Mouse (Mus musculus) frontal cortex, postnatal 25 days (tissue): ENCODE measurements around the gene Ap1b1.

Source experiments
- DNase-seq, 2 experiments: peaks; one replicate each; pipeline ENCODE4 v3.0.0; 2022; ENCODE audit warnings: low spot score in 2 of 2

Ap1b1 gene

GRCm38 (mm10) chr11:4986695-4987486 is at the start of gene Ap1b1:
TSS of gene Ap1b1 (plus strand) at chr11:4986824.
- peak; percentile 61 to 82 for DNase-seq

DNA sequence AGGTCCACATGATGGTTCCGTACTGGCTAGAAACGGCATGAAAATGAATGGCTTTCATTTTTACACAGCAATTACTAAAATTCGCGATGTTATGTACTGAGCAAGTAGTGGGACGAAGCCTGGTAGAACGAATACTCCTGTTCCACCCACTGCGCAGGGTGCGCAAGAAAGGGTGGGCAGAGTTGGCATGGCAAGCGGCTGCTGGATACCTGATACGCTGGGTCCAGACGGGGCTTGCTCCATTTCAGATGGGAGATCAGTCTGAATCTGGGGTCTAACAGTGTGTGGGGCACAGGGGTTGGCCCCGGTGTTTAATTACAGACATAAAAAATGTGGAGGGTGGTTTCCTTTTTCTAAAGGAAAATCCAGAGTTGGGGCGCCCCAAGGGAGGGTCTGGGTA is 40.1 kb upstream of the Ap1b1 start:
- no peak for DNase-seq

- peak; percentile 71 to 74 for DNase-seq
These were observed 39.4 kb upstream of the Ap1b1 start for GRCm38 (mm10) chr11:4946947-4947812.

DNA sequence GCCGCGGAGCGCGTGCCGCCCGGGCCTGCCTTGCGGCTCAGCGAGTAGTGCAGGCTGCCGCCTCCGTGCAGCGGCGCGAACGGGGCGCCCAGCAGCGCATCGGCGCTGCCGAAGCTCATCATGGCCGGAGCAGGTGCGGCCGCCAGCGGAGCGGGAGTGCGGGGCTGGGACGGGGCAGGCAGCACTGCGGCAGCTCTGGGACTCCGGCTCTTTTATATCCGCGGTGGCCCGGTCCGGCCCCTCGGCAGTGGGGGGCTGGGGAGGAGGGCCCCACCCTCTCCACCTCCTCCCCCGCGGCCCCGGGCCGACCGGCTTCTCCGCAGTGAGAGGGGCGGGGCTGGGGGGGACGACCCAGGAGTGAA is 38.8 kb upstream of the Ap1b1 start, which contains the start of gene Nefh:
Nefh (minus strand) TSS at position 252 of the 362 bp plus-strand sequence.
- DNase-seq = no peak

DNA sequence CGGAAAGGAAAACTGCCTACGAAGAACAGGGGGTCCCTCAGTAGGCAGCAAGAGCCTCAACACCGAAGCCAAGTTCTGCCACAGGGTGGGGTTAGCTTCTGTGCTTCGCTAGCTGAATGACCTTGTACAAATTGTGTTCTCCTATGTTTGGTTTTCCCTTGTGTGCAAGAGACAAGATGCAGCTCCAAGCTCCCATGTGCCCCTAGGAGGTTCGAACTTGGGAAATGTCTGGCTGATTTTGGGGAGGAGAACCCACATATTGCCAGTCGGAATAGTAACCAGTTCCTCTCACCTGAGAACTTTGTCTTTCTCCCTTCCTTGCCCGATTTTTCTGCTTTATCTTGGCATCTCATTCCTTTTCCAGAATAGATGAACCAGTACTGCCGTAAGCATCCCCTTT is 37.8 kb upstream of the Ap1b1 start:
- no peak for DNase-seq

GRCm38 (mm10) chr11:4949256-4950044 is 37.2 kb upstream of the Ap1b1 start:
- no peak for DNase-seq

GRCm38 (mm10) chr11:4953401-4953800 is 33.2 kb upstream of the Ap1b1 start:
- no peak for DNase-seq

DNA sequence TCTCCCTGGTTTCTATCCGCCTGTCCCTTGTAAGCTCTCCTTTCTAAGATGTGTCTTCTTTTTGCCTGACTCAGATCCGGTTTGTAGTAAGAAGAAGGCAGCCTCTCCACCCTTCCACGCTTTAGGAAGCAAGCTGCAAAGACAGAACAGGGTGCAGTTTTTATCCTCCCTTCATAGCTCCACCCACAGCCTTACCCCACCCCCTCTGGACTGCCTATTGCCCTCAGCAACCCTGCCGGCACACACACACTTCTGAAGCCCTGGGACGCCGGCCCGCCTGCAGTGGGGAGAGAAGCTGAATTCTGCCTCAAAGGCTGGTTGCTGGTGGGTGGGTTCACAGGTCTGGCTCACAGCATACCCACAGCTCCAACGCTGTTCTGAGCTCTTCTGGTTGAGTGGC is 32.7 kb upstream of the Ap1b1 start:
- DNase-seq = peak in 1 of 2 experiments; percentile 39

DNA sequence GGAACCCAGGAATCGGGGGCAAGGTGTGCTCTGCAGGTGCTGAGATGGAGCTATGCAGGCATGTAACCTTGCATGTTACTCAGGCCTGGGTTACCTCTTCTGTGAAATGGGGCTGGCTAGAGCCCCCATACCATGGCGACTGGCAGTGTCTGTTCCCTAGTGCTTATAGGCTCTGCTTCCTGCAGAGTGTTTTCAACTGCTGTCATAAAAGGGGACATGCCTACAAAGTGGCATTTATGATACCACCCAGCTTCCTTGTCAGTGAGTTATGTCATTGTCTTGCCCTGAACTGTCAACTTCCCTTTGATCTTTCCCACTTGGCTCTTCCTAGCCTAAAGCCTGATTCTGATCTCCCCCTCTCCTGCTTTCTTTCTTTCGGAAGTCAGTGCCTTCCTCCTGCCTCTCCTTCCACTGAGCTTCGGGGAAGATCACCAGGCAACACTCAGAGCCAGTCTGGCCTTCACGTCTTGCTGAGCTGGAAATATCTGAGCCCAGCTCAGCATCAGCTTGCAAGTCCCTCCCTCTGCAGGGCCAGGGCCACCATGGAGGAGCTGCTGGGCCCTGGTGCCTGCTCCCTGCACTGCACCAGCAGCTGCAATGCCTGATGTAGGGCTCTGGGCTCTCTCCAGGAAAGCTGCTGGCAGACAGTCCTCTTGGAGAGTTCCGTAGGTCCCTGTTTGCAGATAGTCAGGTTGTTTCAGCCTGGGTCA is 23.4 kb upstream of the Ap1b1 start:
- DNase-seq = no peak

DNA sequence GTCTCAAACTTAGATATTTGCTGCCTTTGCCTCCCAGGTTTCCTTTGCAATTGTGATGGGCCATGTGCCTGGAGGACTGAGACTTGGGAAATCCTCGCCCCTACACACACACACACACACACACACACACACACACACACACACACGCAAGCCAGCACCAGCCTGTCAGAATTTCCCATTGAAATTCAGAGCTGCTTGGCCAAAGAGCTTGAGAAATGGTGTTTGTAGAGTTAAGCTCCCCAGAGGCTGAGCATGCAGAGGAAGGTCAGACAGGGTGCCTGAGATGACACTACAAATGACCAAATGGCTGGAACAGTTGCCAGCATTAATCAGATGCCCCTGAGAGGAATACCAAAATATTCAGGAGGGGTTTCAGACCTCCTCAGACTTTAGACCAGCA is 20.3 kb upstream of the Ap1b1 start:
- DNase-seq = no peak

- DNase-seq = no peak
These were observed 19.7 kb upstream of the Ap1b1 start for GRCm38 (mm10) chr11:4966888-4967287.

DNA sequence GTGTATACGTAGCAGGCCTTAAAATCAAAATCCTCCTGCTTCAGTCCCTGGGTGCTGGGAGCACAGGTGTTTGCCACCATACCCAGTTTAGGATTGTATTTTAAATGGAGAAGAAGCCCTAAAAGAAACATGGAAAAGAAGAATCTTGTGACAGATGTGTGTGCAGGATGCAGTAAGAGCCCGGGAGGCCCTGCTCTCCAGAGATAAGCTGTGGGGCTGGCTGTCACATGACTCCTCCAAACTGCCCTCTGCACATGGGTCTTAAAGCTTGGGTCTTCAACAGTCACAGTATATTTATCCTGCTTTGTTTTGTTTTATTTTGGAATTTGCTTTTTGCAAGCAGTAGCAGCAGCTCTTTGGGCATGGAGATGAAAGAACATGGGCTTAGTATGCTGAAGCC is 19.1 kb upstream of the Ap1b1 start:
- no peak for DNase-seq

DNA sequence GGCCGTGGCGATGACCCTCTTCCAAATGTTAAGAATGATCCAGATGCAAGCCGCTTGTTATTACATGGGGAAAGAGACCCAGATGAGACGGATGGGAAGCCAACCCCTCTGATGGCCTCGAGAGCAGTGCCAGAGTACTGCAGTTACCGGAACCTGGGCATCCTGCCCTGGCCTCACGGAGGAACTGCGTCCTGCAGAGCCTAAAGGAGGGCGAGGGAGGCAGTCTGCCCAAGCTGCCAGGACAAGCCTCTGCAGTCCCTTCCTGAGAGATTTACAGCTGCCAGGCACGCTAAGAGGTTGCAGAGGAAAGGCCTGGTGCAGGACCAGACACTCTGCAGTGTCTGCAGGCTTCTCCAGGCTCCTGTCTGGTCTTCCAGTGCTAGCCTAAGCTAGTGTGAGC is 18.2 kb upstream of the Ap1b1 start:
- no peak for DNase-seq

DNA sequence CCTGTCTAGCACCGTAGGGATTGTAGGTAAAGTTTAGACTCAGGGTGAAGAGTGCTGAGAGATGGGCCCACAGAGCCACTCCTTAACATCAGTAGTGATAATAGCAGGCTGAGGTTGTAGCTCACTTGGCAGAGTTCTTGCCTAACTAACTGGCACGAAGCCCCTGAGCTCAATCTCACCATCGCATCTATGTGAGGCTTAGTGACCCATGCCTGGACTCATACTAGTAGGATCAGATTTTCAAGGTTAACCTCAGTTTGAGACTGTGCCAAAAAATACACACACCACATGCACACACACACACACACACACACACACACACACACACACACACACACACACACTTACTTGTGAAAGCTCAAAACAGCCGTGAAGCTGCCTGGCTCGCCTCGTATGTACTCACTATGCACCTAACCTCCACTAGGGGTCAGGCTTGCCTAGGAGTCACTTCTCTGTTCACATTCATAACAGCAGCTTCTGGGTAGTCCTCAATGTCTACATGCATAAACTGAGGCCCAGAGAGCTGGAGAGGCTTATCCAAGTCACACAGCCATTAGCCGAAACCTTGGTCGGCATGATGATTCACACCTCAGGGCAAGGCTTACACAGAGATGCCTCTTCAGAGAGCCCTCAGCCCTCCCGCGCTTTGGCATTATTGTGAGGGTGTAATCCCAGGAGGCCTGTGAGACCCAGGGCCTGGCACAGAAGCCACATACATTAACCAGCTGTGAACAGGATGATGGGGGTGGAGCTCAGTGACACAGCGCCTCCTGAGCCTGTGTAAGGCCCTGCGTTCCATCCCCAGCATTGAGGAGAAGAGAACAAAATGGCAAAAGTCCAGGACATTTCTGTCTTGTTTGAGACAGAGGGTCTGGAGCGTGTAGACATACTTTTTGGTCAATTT is 13.4 kb upstream of the Ap1b1 start:
- DNase-seq = peak in 1 of 2 experiments; percentile 48

GRCm38 (mm10) chr11:4973871-4974256 is 12.8 kb upstream of the Ap1b1 start:
- no peak for DNase-seq

GRCm38 (mm10) chr11:4974376-4975122 is 12.1 kb upstream of the Ap1b1 start:
- no peak for DNase-seq

DNA sequence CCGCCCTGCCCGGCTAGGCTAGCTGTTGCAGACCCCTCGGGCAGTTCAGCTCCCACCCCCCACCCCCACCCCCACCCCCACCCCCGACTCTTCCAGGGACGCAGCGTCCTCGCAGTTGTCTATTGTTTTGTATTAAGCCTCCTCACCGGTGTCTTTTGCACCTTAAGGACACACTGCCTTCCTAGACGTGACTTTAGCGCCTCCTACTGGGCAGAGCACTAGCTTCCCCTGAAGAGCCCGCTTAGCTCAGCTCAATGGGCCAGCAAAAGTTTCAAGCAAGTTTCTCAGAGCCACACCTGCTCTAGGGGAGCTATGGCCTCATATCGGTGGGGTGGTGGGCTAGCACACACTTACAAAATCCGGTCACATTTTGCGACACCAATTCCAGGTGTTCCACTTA is 11.0 kb upstream of the Ap1b1 start:
- DNase-seq = peak; percentile 29 to 40

DNA sequence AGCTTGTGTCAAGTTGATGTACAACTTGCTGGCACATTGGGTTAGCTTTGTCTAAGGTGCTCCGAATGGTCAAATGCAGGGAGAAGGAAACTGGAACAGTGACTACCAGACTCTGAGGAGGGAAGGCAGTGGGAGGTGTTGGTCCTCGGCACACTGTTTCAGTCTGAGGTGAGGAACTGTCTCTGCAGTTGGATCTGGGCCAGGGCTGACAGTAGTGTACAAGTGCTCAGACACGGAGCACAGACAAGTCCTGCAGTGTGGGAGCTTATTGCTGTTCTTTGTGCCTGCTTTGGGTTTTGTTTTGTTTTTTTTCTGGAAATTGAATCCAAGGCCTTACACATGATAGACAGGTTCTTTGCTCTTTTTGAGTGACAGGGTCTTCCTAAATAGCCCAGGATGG is 3.6 kb upstream of the Ap1b1 start:
- DNase-seq = no peak

GRCm38 (mm10) chr11:4983538-4983937 is 3.1 kb upstream of the Ap1b1 start:
- DNase-seq = no peak

DNA sequence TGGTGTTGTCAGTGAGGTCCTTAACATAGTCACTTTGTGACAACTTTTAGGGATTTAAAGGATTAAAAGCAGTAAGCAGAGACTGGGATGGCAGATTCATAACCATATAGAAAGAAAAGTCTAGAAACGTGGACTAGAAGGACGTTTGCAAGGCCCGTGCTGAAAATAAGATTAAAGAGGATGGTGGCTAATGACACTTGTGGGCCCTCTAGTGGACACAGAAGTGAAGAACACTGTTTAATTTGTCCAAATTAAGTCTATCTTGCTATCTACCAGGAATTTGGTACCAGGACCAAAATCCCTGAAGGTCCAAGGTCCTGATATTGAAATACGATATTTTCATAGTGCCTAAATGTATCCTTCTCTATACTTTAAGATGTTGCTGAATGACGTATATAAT is 2.4 kb upstream of the Ap1b1 start:
- no peak for DNase-seq
